Mouse (Mus musculus) erythroblast, embryonic 14.5 days (primary cell): Measurements from ENCODE around the gene Olfr818.
"Not testable (repeated sequence)": the region's sequence is repeated elsewhere in the genome, so short reads cannot be mapped to it uniquely, and the experiment has no call there.

Source experiments
- GATA1 ChIP-seq: IDR thresholded peaks from 2 replicates; pipeline ENCODE4 v1.6.1; 2012; ENCODE audit warnings: low read length, inconsistent platforms, mixed read lengths
- TAL1 ChIP-seq: IDR thresholded peaks from 3 replicates; pipeline ENCODE4 v1.6.1; 2012; ENCODE audit warnings: low read length, inconsistent platforms, mixed read lengths

GRCm38 (mm10) chr10:129972994-129973393 is 24.1 kb upstream of the Olfr818 start:
- not testable (repeated sequence) for TF ChIP-seq TAL1, GATA1
